Mouse (Mus musculus) embryo, embryonic 10 days (tissue): ENCODE measurements at regions not wholly inside any gene's neighbourhood (a gene's known extent, or its start where the extent isn't known, plus 50 kb on each side); places are given as distances from the start of the nearest gene placed in this dataset.
A peak's percentile ranks its signal among the peaks of the same experiment; 100 is the strongest.

Source experiments
- DNase-seq: peaks from one replicate; pipeline ENCODE4 v3.0.0-alpha.2; 2015; ENCODE audit warnings: low spot score

GRCm38 (mm10) chr7:136049587-136049930 lies 333.4 kb upstream of the Mki67 start:
- no peak for DNase-seq

GRCm38 (mm10) chr7:136050116-136050515 lies 334.0 kb upstream of the Mki67 start:
- no peak for DNase-seq

GRCm38 (mm10) chr7:136056876-136057484 lies 340.8 kb upstream of the Mki67 start:
- DNase-seq = no peak

GRCm38 (mm10) chr7:136058319-136058718 lies 342.2 kb upstream of the Mki67 start:
- no peak for DNase-seq

- no peak for DNase-seq
Measured at GRCm38 (mm10) chr7:136058751-136059681, 342.9 kb upstream of the Mki67 start.

GRCm38 (mm10) chr7:136059896-136060295 lies 343.7 kb upstream of the Mki67 start:
- DNase-seq = peak; percentile 68

- peak; percentile 67 for DNase-seq
Measured at GRCm38 (mm10) chr7:136060339-136061073, 344.3 kb upstream of the Mki67 start.

- DNase-seq = no peak
Measured at GRCm38 (mm10) chr7:136062658-136063057, 346.5 kb upstream of the Mki67 start.

GRCm38 (mm10) chr7:136065038-136065678 lies 349.0 kb upstream of the Mki67 start:
- DNase-seq = no peak

- no peak for DNase-seq
Measured at GRCm38 (mm10) chr7:136065679-136066055, 349.5 kb upstream of the Mki67 start.

GRCm38 (mm10) chr7:136070881-136071280 lies 354.7 kb upstream of the Mki67 start:
- DNase-seq = no peak

- no peak for DNase-seq
Measured at GRCm38 (mm10) chr7:136071331-136071730, 355.2 kb upstream of the Mki67 start.

- DNase-seq = no peak
Measured at GRCm38 (mm10) chr7:136073265-136073799, 357.2 kb upstream of the Mki67 start.

- no peak for DNase-seq
Measured at GRCm38 (mm10) chr7:136074043-136074442, 357.9 kb upstream of the Mki67 start.

GRCm38 (mm10) chr7:136081534-136082252 lies 365.5 kb upstream of the Mki67 start:
- no peak for DNase-seq

GRCm38 (mm10) chr7:136082253-136082867 lies 366.2 kb upstream of the Mki67 start:
- DNase-seq = no peak

GRCm38 (mm10) chr7:136083005-136083404 lies 366.8 kb upstream of the Mki67 start:
- DNase-seq = no peak

GRCm38 (mm10) chr7:136083571-136084342 lies 367.6 kb upstream of the Mki67 start:
- DNase-seq = peak; percentile 60

- no peak for DNase-seq
Measured at GRCm38 (mm10) chr7:136088785-136089184, 372.6 kb upstream of the Mki67 start.
